Mouse (Mus musculus): Measurements from ENCODE around the gene Pole4.

Pole4 gene

GRCm38 (mm10) chr6:82705221-82705620 is at the start of gene Pole4:
Gene Pole4 (minus strand): TSS chr6:82705365.
- DNase-seq (ENCODE audit: low spot score), result no peak

DNA sequence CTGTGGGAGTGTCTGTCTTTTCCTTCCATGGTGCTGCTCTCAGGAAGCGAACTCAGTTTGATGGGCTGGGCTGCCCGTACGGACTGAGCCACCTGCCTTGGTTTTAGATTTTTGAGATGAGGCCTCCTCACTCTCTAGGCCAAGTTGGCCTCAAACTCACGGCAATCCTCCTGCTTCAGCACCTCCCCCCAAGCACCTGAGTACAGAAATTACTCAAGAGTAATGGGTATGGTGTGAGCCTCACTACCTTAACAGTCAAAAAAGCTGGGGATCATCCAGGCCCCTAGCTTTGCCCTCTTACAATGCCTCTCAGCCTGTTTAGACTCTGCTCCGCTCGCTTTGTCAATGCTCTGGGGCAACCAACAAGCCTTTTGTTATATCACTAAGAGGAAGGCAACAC is 49.6 kb upstream of the Pole4 start:
- no peak for DNase-seq (ENCODE audit: low spot score)

DNA sequence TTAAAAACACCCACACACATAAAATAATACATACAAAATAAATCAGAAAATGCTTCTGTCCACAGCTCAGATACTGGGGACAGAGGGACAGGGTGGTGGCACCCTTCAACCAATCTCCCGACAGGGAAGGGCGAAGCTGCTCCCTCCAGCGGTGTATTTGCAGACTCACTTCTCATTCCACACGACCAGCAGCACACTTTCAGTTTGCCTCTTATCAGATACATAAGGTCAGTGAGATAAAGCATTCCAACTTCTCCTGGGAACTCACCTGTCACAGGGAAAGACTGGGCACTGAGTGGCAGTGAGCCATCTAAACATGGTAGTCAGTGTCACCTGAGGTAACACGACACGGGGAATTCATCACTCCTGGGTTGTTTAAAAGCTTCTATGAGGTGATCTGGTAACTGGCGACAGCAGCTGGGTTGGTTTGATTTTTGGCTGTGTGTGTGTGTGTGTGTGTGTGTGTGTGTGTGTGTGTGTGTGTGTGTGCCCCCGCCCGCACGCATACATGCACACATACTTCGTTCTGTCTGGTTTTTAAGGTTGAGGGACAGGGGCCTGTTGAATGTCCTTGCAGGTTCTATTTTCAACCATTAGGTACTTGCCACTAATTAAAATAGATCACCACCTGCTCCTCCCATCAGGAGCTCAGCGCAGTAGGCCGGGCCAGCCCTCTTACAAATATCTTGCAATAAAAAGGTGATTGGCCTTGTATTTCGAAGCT is 48.6 kb upstream of the Pole4 start:
- no peak for DNase-seq (ENCODE audit: low spot score)

GRCm38 (mm10) chr6:82753061-82753460 is 47.9 kb upstream of the Pole4 start:
- no peak for DNase-seq (ENCODE audit: low spot score)

- no peak for DNase-seq (ENCODE audit: low spot score)
These were observed 46.6 kb upstream of the Pole4 start for GRCm38 (mm10) chr6:82751791-82752190.

- no peak for DNase-seq (ENCODE audit: low spot score)
These were observed 45.9 kb upstream of the Pole4 start for GRCm38 (mm10) chr6:82751031-82751430.

DNA sequence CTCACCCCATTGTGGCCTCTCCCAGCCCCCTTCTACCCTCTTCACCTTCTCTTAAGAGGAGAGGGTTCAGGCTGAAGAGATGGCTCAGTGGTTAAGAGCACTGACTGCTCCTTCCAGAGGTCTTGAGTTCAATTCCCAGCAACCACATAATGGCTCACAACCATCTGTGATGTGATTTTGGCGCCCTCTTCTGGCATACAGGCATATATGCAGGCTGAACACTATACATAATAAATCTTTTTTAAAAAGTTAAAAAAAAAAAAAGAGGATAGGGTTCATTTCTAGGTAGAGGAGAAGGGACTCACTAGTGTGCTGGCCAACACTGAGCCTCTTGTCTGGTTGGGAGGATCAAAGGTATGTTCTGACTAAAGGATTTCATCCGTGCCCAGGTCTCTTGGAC is 44.9 kb upstream of the Pole4 start:
- DNase-seq (ENCODE audit: low spot score), result no peak

DNA sequence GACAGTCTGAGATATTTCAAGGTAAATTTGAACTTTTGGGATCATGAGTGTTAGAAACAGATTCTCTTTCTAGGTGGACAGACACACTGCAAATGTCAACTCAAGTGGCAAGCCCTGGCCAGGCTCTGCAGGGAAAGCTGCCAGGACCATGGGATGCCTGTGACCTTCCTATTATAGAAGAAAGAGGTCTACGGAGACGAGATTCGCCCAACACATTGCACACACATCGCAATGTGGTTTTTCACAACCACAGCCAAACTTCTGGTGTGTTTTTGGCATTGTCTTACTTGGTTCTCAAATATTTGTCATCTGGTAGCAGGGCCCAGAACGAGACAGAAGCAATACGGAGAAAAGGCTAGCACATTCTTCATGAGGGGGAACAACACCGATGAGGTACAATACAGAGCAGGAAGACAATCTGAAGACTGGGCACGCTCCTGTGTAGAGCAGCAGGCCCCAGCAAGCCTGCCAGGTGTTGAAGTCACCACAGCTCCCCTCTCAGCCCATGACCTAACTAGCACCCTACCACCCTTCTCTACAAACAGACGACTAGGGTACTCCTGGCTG is 43.0 kb upstream of the Pole4 start:
- DNase-seq (ENCODE audit: low spot score), result no peak

GRCm38 (mm10) chr6:82747085-82747484 is 41.9 kb upstream of the Pole4 start:
- no peak for DNase-seq (ENCODE audit: low spot score)

DNA sequence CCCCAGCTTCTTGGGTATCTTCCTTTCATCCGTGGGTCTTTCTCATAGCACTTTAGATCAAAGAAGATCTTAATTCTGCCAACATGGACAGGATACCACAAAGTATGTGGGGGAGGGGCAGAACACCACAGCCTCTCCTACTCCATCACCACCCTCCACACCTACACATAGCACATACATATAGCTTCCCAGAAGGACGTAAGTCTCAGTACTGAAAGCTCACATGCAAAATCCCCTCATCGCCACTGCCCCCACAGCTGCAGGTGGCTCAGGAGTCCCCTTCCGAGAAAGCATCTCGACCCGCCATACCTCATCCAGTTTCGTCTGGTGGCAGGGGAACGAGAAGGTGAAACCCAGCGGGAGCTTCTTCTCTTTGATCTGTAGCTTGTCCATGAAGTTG is 39.4 kb upstream of the Pole4 start:
- no peak for DNase-seq (ENCODE audit: low spot score)

DNA sequence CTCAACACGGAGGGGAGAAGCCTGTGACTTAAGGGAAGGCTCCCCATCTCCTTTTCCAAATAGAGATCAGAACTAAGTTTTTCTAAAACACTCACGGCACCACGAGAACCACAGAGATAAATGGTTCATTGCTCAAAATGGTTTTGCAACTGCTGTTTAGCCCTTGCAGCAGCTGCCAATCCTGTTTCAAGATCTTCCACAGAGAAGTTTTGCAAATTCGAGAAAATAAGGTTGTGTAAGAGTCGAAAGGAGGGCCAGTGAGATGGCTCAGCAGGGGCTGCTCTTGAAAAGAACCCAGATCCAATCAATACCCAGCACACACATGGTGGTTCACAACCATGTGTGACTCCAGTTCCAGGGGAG is 36.3 kb upstream of the Pole4 start:
- no peak for DNase-seq (ENCODE audit: low spot score)

DNA sequence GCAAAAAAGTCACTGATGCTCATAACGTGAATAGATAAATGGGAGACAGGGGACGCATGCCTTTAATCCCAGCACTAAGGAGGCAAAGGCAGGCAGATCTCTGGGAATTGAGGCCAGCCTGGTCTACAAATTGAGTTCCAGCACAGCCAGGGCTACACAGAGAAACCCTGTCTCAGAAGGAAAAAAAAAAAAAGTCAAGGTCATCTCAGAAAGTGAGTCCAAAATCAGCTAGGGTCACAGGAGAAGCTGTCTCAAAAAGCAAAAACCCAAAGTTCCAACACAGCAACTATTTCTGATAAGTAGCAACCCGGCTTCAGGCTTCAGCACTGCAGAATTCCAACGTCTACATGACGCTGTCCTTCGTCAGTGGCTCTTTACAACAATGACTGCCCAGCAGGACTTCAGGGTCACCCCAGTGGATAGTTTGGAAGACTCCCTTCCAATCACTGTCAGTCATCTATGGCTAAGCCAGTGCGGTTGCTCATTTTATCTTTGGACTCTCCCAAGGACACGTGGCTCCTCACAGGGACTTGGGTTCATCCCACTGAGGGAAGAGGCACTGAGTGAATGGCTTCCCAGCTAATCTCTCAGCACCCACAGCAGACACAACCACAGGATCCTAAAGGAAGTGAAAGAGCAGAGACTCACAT is 35.8 kb upstream of the Pole4 start:
- DNase-seq (ENCODE audit: low spot score), result no peak

- DNase-seq (ENCODE audit: low spot score), result no peak
These were observed 35.1 kb upstream of the Pole4 start for GRCm38 (mm10) chr6:82740269-82740668.

- DNase-seq (ENCODE audit: low spot score), result no peak
These were observed 32.7 kb upstream of the Pole4 start for GRCm38 (mm10) chr6:82737634-82738540.

DNA sequence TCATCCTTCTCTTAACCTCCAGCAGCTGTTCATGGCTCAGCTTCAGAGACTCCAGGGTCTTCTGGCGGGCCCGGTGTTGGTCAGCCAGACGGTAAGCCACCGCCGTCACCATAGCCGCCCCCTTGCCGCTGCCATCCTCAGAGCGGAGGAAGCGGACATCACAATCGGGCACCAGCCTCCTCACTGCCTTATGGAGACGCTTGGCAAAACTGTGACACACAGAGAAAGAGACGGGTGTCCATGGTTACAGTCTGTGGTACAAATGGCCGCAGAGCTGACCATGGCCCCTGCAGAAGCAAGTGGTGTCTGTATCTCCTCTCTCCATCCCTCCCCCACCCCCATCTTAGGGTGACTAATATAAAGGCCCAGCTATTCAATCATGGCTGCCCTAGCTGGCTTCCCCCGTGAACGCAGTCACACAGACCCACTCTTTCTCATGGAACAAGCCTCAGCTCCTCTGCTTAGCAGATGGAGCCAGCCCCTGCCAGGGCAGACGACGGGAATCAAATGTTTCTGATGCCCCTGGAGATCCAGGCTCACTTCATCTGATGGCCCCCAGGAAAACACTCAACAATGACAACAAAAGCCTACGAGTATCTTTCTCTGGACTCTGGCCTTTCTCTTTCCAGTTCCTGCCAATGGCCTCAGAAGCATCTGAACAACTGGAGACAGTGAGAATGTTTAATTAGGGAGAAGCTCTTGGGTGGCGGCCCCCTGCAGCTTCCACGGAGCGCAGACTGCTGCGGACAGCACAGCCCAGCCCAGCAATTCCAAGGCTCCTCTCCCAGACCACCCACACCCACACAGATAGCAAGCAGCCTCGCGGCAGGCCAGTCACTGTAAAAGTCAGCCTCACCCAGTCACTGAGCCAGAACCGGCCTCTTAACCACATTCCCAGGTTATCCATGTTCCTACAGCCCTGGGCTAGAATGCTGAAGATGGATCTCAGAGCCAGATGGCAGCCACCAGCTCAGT is 31.7 kb upstream of the Pole4 start:
- no peak for DNase-seq (ENCODE audit: low spot score)

DNA sequence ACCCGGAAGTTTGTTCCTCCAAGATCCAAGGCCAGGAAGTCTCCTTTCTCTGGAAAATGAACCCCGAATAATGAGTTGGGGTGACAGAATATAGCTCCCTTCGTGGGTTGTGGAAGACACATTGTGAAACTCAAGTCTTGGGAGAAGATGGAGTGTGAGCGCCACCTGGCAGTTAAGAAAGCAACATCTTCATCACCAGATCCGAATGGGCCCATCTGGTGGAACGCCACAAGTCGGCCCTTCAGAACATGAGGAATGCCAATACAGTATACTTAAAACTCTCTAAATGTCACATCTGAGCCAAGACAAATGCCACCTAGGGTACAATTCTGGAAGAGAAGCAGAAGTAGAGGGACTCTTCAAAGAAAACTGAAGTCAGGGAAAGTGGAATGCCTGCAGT is 30.2 kb upstream of the Pole4 start:
- no peak for DNase-seq (ENCODE audit: low spot score)

DNA sequence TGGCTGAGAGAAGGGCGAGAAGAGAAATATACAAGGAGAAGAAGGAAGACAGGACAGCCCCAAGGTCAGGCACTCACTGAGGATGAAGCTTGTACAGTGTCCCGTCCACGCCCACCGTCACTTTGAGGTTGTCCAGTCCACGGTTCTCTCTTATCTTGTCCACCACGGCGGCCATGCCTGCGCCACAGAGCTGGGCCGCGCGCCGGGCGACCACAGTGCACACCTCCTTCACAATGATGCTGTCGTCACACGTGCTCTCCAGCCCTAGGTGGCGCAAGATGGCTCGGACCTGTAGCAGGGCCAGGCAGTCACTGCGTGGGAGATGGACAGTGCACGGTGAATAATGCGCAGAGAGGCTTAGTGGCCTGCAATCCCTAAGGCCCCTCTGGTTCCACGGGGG is 23.5 kb upstream of the Pole4 start:
- no peak for DNase-seq (ENCODE audit: low spot score)

DNA sequence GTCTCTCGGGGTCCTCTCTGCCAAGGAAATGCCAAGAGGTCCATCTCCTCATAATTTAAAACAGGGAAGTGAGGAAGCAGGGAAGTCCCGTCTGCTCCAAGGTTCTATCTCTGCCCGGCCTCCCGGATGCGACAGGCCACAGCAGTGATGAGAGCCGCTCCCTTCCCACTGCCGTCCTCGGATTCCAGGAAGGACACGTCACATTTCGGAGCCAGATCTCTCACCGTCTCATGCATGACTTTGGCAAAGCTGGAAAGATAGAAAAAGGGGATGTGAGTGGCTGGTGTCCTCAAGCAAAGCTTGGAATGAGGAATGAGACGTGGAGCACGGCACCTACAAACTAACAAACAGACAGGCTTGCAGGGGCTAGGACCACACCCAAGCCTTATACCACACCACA is 22.0 kb upstream of the Pole4 start:
- no peak for DNase-seq (ENCODE audit: low spot score)

GRCm38 (mm10) chr6:82723321-82723720 is 18.2 kb upstream of the Pole4 start:
- no peak for DNase-seq (ENCODE audit: low spot score)

- no peak for DNase-seq (ENCODE audit: low spot score)
These were observed 11.0 kb upstream of the Pole4 start for GRCm38 (mm10) chr6:82716126-82716525.

DNA sequence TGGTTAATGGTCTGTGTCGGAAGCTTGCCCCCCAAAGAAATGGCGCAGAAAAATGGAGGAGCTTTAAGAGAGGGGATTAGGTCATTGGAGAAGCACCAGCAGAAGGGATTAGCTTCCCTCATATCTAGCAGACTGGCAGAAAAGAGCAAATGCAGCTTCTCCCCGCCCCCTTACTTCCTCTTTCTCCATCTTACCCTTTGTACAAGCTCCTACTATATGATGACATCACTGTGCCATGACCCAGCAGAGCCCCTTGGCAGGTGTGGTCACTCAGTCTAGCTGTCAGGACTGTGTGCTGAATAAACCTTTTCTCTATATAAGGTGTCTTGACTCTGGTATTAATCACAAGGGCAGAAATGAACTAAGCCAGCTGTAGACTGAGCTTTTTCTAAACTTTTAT is 10.5 kb upstream of the Pole4 start:
- DNase-seq (ENCODE audit: low spot score), result no peak
